Mouse (Mus musculus) cortical plate, adult 2 months (tissue): ENCODE measurements at regions not wholly inside any gene's neighbourhood (a gene's known extent, or its start where the extent isn't known, plus 50 kb on each side); places are given as distances from the start of the nearest gene placed in this dataset.

Experiments used
- CTCF ChIP-seq: fragments of 200-500 bp; IDR thresholded peaks from 2 replicates; pipeline ENCODE4 v1.5.1; 2011; ENCODE audit warnings: mild to moderate bottlenecking, control low read depth, low read length; ENCODE audit not compliant: insufficient read depth; ENCODE audit errors: extremely low read depth
- POLR2A ChIP-seq: fragments of 200-500 bp; IDR thresholded peaks from 2 replicates; pipeline ENCODE4 v1.6.1; 2011; ENCODE audit warnings: mild to moderate bottlenecking, low read length, control low read depth; ENCODE audit not compliant: insufficient read depth; ENCODE audit errors: extremely low read depth

DNA sequence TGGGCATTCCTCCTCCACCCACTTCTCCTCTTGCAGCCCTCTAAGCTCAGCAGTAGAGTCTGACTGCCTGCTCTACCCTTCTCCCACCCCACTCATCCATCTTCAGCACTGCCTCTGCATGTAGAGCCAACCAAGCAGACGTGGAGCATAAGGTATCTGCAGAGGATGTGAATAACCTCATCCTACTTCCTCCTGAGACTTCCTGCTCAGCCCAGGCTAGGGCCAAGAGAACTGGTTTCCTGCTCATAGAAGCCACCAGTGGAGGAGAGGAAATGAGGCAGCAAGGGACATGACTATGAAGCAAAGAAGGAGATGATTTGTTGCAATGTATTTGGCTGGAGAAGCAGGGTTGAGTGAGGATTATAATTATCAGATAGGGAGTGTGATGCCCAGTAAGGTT lies 84.7 kb upstream of the Pappa2 start:
- TF ChIP-seq CTCF (no peak), POLR2A (no peak)
